Mouse (Mus musculus): ENCODE measurements around the gene Gpr132.
"Not testable (repeated sequence)": the region's sequence is repeated elsewhere in the genome, so short reads cannot be mapped to it uniquely, and the experiment has no call there.

Gene Gpr132

DNA sequence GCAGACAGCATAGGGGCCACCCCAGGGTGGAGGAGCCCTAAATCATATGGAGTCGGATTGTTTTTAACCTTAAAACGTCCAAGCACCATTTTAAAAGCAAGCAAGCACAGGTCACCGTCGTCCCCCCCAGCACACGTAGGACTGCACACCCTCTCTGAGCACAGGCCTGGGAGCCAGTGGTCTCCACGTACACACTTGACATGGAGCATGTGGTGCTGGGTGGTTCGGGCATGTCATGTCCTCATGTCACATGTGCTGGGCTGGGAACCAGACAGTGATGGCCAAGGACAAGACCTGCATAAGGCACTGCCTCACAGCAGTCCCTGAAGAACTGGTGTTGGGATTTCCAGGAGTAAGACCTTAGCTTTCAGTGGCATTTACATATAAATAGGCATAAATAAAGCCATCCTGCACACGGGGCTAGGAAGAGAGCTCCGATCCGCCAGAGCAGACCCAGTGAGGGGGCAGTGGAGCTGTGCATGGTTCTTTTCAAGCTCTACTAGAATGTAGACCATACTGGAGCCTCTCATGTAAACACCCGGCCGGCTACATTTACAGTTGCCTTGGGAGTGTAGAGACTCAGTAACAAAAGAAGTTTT lies 47.5 kb downstream of the Gpr132 start:
- no peak for DNase-seq (ENCODE audit: low spot score)

DNA sequence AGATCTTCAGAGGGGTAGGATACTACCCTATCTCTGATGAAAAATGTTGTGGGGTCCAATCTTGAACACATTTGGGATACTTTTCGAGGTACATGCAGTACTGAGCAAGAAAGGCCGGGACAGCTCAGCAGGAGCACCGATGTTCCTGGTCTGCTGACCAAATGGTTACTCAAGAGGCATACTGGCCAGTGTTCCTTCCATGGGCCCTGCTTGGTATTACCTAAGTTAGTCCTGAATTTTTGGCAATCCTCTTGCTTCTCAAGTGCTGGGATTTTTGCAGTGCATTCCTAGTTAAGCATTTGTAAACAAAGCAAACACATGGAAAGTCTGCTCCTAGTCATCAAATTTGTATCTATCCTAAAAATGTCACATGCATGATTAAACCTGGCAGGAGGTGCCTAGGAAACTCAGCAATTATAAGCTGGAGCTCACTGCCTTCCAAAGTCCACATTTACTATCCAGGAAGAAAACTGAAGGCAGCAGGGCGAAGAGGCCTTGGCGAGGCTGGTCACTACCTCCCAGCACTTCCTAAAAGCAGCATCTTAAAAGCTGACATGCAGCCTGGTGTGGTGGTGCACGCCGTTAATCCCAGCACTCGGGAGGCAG lies 48.9 kb downstream of the Gpr132 start:
- no peak for DNase-seq (ENCODE audit: low spot score)

GRCm38 (mm10) chr12:112816866-112817265 lies 51.2 kb downstream of the Gpr132 start:
- not testable (repeated sequence) for DNase-seq (ENCODE audit: low spot score)

DNA sequence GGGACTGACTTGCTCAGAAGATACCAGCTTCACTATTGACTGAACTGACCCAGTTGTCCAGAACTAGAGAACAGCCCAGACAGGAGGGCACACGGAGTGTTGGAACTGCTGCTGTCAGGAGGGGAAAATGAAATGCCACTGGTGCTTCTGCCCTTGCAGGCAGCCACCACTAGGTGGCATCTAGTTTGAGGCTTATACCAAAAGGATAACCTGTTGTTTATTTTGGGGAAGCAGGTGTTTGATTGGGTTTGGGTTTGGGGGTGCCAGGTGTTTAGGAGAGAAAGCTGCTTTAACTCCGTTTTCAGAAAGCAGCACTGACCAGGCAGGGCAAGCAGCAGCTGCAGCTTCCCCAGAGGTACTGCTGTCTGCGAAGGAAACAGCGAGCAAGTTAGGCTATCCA lies 51.7 kb downstream of the Gpr132 start:
- DNase-seq (ENCODE audit: low spot score) = no peak

DNA sequence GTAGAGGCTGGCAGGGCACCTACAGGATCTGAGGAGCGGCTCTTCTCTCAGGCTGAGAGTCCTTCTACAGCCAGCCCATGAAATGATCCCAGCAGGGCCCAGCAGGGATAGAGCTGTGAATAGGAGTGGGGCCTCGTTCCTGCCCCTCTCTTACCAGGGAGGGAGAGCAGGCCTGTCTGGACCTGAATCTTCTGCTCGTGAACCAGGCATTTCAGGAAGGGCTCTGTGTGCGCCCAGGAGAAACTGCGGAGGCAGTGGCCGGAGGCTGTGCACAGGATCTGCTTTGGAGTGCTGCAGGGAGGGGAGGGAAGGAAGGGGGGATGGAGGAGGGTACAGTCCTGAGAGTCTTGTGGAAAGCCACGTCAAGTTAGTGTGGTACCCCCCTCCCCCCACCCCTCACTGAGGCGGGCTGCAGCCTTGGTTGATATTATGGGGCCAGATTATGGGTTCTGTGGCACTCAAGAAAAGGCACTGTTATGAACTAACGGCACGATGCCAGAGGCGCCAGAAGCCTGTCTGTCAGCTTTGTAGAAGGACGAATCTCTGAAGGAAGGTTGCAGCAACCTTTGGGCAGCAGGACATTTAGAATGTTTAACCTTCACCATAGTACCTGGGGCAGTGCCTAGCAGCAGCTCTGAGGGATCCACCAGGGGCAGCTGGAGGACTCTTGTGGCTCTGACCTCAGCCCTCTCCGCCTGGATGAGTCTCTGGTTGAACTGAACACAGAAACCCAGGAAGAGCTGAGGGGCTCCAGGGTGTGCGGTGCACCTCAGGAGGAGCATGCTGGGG lies 53.2 kb downstream of the Gpr132 start:
- no peak for DNase-seq (ENCODE audit: low spot score)

GRCm38 (mm10) chr12:112813370-112813769 lies 54.7 kb downstream of the Gpr132 start:
- DNase-seq (ENCODE audit: low spot score) = no peak

GRCm38 (mm10) chr12:112810092-112810885 lies 57.7 kb downstream of the Gpr132 start:
- DNase-seq (ENCODE audit: low spot score) = no peak

DNA sequence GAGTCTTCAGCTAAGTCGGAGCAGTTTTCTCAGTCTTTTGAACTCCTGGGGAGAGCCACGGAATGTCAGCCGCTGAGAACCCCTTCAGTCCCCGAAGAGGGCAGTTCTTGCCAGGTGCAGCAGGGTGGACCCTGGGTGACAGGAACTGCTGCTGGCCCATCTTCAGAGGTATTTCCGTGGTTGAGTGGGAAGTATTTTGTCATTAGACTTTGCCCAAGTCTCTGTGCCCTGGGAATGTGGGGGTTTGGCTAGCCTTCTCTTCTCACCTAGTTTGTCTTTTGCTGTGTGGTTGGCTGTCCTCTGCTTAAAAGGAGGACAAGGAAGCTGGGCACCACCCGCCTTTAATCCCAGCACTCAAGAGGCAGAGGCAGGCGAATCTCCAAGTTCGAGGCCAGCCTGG lies 58.4 kb downstream of the Gpr132 start:
- DNase-seq (ENCODE audit: low spot score) = no peak

- peak; percentile 90 for DNase-seq (ENCODE audit: low spot score)
These were observed 59.3 kb downstream of the Gpr132 start, which contains the start of gene Clba1 for GRCm38 (mm10) chr12:112808587-112809364. Clba1 (plus strand) TSS chr12:112808937.

- no peak for DNase-seq (ENCODE audit: low spot score)
These were observed 59.8 kb downstream of the Gpr132 start for GRCm38 (mm10) chr12:112808212-112808586.

GRCm38 (mm10) chr12:112807796-112808195 lies 60.2 kb downstream of the Gpr132 start:
- DNase-seq (ENCODE audit: low spot score) = no peak

DNA sequence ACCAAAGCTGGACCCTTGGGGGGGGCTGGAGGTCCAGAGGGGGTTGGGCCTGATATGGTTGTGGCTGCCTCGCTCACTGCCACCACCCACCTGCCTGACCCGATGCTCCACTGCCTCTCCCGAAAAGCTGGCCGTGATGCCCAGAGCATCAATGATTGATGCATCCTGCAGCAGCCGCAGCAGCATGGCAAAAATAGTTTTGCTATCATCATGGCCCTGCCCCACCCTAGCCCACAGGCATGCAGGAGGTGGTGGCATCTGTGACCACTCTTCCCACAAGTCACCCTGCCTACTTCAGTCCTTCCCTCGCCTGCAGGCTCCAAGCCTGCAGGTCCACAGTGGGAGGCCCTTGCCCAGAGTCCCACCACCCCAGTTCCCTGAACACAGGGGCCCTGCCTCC lies 62.0 kb downstream of the Gpr132 start:
- no peak for DNase-seq (ENCODE audit: low spot score)

GRCm38 (mm10) chr12:112804046-112804445 lies 64.0 kb downstream of the Gpr132 start:
- no peak for DNase-seq (ENCODE audit: low spot score)

GRCm38 (mm10) chr12:112802917-112803316 lies 65.1 kb downstream of the Gpr132 start:
- no peak for DNase-seq (ENCODE audit: low spot score)

GRCm38 (mm10) chr12:112801864-112802846 lies 65.9 kb downstream of the Gpr132 start, which contains the start of gene Ahnak2:
Ahnak2 (minus strand) TSS chr12:112802657.
- DNase-seq (ENCODE audit: low spot score) = no peak
